Mouse (Mus musculus): ENCODE measurements around the gene Gadd45g. TPM values are rescaled to one million over a fixed set of nuclear protein-coding genes. Genes with fewer than 3 reads are reported as not detected.

Gadd45g gene
- polyA plus RNA-seq, 1 experiment from 2014 or later, result 60.1 TPM

DNA sequence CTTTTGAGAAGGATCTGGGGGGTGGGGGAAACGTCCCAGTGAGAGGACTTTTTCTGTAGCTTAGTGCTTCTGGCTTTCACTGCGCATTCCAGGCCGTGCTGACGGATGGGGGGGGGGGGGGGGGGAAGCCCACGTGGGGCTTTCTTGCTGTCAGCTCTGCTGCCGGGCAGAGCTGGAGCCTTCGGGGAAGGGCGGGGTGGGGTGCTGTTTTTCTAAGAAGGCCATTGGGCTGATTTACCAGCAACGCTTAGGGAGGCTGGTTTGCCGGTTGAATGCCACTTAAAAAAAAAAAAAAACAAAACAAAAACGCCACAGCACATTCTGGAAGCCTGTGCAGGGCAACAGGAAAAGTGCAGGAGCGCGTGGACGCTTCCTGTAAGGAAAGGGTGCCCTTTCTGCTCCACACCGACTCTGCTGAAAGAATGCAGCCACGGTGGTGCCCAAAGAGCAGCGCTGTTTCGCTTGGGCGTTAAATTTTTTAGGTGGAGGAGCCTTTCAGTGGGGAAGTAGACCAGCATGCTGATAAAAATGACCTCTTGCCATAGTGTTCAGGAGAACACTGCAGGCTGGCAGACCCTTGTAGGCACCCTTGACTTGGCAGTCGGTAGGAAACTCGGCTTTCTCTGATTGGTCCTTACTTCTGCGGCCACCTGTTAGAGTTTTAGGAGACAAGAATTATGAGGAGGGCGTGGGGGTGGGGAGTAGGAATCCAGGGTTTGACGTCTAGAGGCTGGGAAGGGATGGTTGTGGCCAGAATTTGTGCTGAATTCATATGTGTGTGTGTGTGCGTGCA is 3.0 kb downstream of the Gadd45g start:
- ATAC-seq (replicated peaks; ENCODE audit: low FRiP score, low read depth), result 0 out of 2 replicates have a peak, but pooled peaks have one; percentile 5
- Histone ChIP-seq H3K27ac (peak overlapping the region; percentile 85), H3K4me3 (replicated peaks; ENCODE audit: low read depth, low read length) (peak overlapping the region; percentile 53; the same call in 1 of the 2 replicates), H3K4me2 (ENCODE audit: low read length) (peak overlapping the region; percentile 96), H3K4me1 (replicated peaks; ENCODE audit: insufficient read depth, low read length) (peaks cover 20% of the 10 kb centered on the region), H3K27me3 (ENCODE audit: insufficient read depth, low read length) (no peaks in the 10 kb centered on the region), H3K9ac (ENCODE audit: low read depth, low read length) (peak overlapping the region; percentile 27; the same call in 1 of the 2 replicates), H3K9me3 (replicated peaks; ENCODE audit: low read length) (no peaks in the 10 kb centered on the region), H3K36me3 (ENCODE audit: insufficient read depth, low read length) (no peaks in the 10 kb centered on the region)
- 5% methylated on average over 25 of the region's 25 CpGs for WGBS
- DNase-seq (ENCODE audit: low spot score), result peak; percentile 78
- no peak for TF ChIP-seq CTCF (IDR thresholded peaks at IDR 0.05; ENCODE audit: low read depth)

DNA sequence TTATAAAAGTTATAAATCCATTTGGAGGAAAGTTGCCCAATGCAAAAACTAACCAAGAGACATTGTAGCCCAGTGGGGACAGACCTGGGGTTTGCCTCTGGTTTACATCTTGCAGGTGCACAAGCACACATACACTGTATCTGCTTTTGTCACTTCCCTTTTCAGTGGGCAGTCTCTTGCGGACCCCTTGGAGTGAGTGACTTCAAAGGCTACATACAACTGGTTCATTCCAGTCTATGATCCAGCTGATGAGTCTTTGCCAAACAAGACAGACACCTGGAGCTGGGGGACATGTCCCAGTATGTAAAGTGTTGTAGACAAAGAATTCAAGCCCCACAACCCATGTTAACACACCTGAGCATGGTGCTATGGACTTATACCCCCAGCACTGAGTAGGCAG is 4.1 kb downstream of the Gadd45g start:
- no peak for TF ChIP-seq CTCF (IDR thresholded peaks at IDR 0.05; ENCODE audit: low read depth)
- 96% methylated on average over 1 of the region's 1 CpGs for WGBS
- H3K4me3 ChIP-seq (replicated peaks; ENCODE audit: low read depth, low read length), result no peak overlapping the region

DNA sequence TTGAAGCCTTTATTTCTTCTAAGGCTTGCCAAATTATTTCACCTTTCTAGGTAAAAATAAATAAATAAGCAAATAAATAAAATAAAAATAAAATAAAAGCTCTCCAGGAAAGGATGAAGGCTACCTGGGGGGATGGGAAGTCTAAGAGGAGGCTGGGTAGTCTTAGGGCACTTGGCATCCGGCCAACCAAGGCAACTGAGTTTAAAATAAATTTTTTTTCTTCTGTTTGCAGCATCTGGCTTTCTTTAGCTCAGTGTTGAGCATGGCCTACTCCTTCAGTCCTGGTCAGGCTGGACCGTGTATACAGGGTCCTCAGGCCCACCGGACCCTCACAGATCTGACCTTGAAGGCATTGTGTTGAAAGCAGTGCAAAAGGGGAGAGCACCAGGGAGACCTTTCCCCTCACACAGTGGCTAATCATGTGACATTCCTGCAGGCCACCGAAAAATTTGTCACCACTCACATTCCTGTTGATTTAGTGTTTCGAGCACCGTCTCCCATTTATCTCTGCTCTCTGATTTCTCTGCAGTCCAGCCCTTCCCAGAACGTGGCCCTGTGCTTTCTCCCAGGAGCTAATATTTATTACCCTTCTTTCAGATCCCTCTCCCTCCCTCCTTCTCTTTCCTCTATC is 6.2 kb downstream of the Gadd45g start:
- Histone ChIP-seq H3K4me3 (replicated peaks; ENCODE audit: low read depth, low read length) (no peak overlapping the region), H3K9me3 (replicated peaks; ENCODE audit: low read length) (no peaks in the 10 kb centered on the region), H3K27me3 (ENCODE audit: insufficient read depth, low read length) (no peaks in the 10 kb centered on the region), H3K4me2 (ENCODE audit: low read length) (no peak overlapping the region), H3K36me3 (ENCODE audit: insufficient read depth, low read length) (no peaks in the 10 kb centered on the region), H3K4me1 (replicated peaks; ENCODE audit: insufficient read depth, low read length) (peaks cover 20% of the 10 kb centered on the region), H3K9ac (ENCODE audit: low read depth, low read length) (no peak overlapping the region), H3K27ac (no peak overlapping the region)
- no peak for ATAC-seq (replicated peaks; ENCODE audit: low FRiP score, low read depth)
- DNase-seq (ENCODE audit: low spot score), result peak; percentile 62
- no peak for TF ChIP-seq CTCF (IDR thresholded peaks at IDR 0.05; ENCODE audit: low read depth)
- WGBS, result 28% methylated on average over 7 of the region's 7 CpGs

More for the DNA sequence above, 4.1 kb downstream of the Gadd45g start:
- Histone ChIP-seq H3K27ac (no peak overlapping the region), H3K4me1 (replicated peaks; ENCODE audit: insufficient read depth, low read length) (peaks cover 20% of the 10 kb centered on the region), H3K36me3 (ENCODE audit: insufficient read depth, low read length) (no peaks in the 10 kb centered on the region), H3K27me3 (ENCODE audit: insufficient read depth, low read length) (no peaks in the 10 kb centered on the region), H3K9me3 (replicated peaks; ENCODE audit: low read length) (no peaks in the 10 kb centered on the region), H3K9ac (ENCODE audit: low read depth, low read length) (no peak overlapping the region), H3K4me2 (ENCODE audit: low read length) (no peak overlapping the region)
- DNase-seq (ENCODE audit: low spot score) (no peak), ATAC-seq (replicated peaks; ENCODE audit: low FRiP score, low read depth) (no peak)

DNA sequence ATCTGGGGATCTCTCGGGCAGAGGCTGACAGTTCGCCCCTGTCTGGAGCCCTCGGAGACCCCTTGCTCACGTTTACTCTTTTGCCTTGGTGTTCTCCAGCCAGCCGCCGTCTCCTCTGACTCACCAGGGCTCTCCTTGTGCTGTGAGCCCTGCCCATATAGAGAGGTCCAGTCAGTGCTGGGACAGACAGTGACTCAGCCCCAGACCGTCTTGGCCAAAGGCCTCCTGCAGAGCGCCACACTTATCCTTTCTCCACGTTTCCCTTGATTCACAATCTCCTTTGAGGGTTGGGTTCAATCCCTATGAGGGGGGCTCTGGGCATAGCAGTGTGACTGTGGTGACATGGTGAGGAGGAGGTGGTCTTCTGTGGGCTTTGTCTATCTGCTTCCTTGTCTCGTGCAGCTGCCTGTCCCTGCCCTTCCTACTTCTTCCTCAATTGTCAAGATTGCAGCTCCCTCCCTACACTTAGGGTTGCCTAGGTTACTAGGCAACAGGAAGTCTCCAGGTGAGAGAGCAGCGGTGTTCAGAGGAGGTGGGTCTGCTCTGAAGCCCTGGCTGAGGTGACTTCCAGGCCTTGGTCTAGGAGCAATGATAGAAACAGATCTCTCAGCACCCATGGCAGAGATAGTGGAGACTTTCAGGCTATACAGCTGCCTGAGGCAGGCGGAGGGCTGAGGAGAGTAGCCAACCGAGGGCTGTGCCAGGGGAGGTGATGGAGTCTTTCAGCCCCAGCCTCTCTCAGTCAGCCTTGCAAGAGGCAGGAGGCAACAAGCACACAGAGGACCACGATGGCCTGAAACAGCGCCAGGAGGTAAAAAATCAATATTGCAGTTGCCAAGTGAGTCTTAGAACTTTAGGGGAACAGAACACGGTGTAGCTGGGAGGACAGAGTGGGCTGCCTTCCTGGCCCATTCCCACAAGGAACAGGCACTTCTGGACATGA is 7.1 kb downstream of the Gadd45g start:
- Histone ChIP-seq H3K9me3 (replicated peaks; ENCODE audit: low read length) (no peaks in the 10 kb centered on the region), H3K4me1 (replicated peaks; ENCODE audit: insufficient read depth, low read length) (peaks cover 17% of the 10 kb centered on the region), H3K4me3 (replicated peaks; ENCODE audit: low read depth, low read length) (no peak overlapping the region), H3K36me3 (ENCODE audit: insufficient read depth, low read length) (no peaks in the 10 kb centered on the region), H3K4me2 (ENCODE audit: low read length) (no peak overlapping the region), H3K27me3 (ENCODE audit: insufficient read depth, low read length) (no peaks in the 10 kb centered on the region), H3K9ac (ENCODE audit: low read depth, low read length) (no peak overlapping the region), H3K27ac (no peak overlapping the region)
- TF ChIP-seq CTCF (IDR thresholded peaks at IDR 0.05; ENCODE audit: low read depth), result no peak
- WGBS, result 38% methylated on average over 16 of the region's 16 CpGs
- DNase-seq (ENCODE audit: low spot score), result peak; percentile 57
- peak; percentile 71; the same call in 1 of the 2 replicates for ATAC-seq (replicated peaks; ENCODE audit: low FRiP score, low read depth)

DNA sequence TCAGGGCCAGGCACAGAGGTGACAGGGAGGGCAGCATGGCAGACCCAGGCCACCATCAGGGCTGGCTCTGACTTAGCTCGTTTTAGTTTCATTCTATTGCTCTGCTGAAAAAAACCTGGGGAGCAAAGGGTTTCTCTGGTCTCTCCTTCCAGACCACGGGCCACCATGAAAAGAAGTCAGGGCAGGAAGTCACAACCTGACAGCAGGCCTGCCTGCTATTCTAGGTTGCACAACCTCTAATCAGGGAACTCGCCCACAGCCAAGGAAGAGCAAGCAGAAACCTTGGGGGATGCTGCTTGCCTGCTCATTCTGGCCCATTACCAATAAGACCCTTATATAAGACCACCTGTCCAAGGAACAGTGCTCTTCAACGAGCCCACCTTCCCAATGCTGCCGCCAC is 9.1 kb downstream of the Gadd45g start:
- no peak for TF ChIP-seq CTCF (IDR thresholded peaks at IDR 0.05; ENCODE audit: low read depth)
- no peak for DNase-seq (ENCODE audit: low spot score)
- H3K9ac ChIP-seq (ENCODE audit: low read depth, low read length), result no peak overlapping the region
- H3K4me1 ChIP-seq (replicated peaks; ENCODE audit: insufficient read depth, low read length), result peaks cover 8% of the 10 kb centered on the region
- H3K27me3 ChIP-seq (ENCODE audit: insufficient read depth, low read length), result no peaks in the 10 kb centered on the region
- no peak overlapping the region for H3K4me2 ChIP-seq (ENCODE audit: low read length)
- no peaks in the 10 kb centered on the region for H3K9me3 ChIP-seq (replicated peaks; ENCODE audit: low read length)
- 76% methylated on average over 5 of the region's 5 CpGs for WGBS
- H3K4me3 ChIP-seq (replicated peaks; ENCODE audit: low read depth, low read length), result no peak overlapping the region
- H3K36me3 ChIP-seq (ENCODE audit: insufficient read depth, low read length), result no peaks in the 10 kb centered on the region
- no peak for ATAC-seq (replicated peaks; ENCODE audit: low FRiP score, low read depth)
- H3K27ac ChIP-seq, result no peak overlapping the region

DNA sequence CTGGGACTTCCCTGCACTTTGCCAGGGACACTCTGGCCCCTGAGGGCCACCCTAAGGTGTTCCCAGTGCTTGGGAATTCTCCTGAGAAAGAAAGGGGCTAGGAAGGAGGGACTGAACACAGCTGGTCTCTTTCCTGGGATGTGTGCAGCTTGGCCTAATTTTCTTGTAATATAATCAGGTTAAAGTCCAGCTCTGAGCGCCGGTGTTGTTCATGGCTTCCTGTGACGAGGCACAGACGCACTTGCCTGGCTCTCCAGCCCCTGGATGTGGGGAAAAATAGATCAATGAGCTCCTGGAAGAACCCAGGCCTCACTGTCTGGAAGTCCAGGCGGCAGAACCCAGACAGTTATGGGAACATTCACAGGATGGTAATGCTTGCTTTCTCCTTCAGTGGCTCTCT is 10.7 kb downstream of the Gadd45g start:
- H3K4me2 ChIP-seq (ENCODE audit: low read length), result no peak overlapping the region
- H3K9me3 ChIP-seq (replicated peaks; ENCODE audit: low read length), result no peaks in the 10 kb centered on the region
- H3K36me3 ChIP-seq (ENCODE audit: insufficient read depth, low read length), result no peaks in the 10 kb centered on the region
- H3K4me3 ChIP-seq (replicated peaks; ENCODE audit: low read depth, low read length), result no peak overlapping the region
- no peaks in the 10 kb centered on the region for H3K27me3 ChIP-seq (ENCODE audit: insufficient read depth, low read length)
- H3K9ac ChIP-seq (ENCODE audit: low read depth, low read length), result no peak overlapping the region
- no peak for DNase-seq (ENCODE audit: low spot score)
- no peak for TF ChIP-seq CTCF (IDR thresholded peaks at IDR 0.05; ENCODE audit: low read depth)
- 42% methylated on average over 5 of the region's 5 CpGs for WGBS
- no peak overlapping the region for H3K27ac ChIP-seq
- H3K4me1 ChIP-seq (replicated peaks; ENCODE audit: insufficient read depth, low read length), result peaks cover 8% of the 10 kb centered on the region
- ATAC-seq (replicated peaks; ENCODE audit: low FRiP score, low read depth), result no peak
